Mouse (Mus musculus) thymus, adult 2 months (tissue): ENCODE measurements around the gene Ren1. TPM values are rescaled to one million over a fixed set of nuclear protein-coding genes. Genes with fewer than 3 reads are reported as not detected.

ENCODE experiments used
- DNase-seq: peaks from one replicate; pipeline ENCODE4 v3.0.0; 2021
- H3K27ac ChIP-seq: fragments of 200-500 bp; 2 replicates; pipeline ENCODE4 v1.5.1; 2012; ENCODE audit warnings: low read length, control low read depth; ENCODE audit not compliant: control insufficient read depth, insufficient read depth
- H3K27me3 ChIP-seq: fragments of 200-500 bp; 2 replicates; pipeline ENCODE4 v1.6.1; 2012; ENCODE audit warnings: mild to moderate bottlenecking, low read length, moderate library complexity, mixed read lengths; ENCODE audit not compliant: control insufficient read depth, insufficient read depth
- H3K36me3 ChIP-seq: fragments of 200-500 bp; 2 replicates; pipeline ENCODE4 v1.6.1; 2012; ENCODE audit warnings: mild to moderate bottlenecking, low read length, moderate library complexity; ENCODE audit not compliant: control insufficient read depth, insufficient read depth
- H3K4me1 ChIP-seq: fragments of 200-500 bp; replicated peaks from 2 replicates; pipeline ENCODE4 v1.6.1; 2012; ENCODE audit warnings: low read length; ENCODE audit not compliant: control insufficient read depth, insufficient read depth
- H3K4me3 ChIP-seq: fragments of 200-500 bp; 2 replicates; pipeline ENCODE4 v1.5.1; 2012; ENCODE audit warnings: mild to moderate bottlenecking, low read length, control low read depth, moderate library complexity; ENCODE audit not compliant: control insufficient read depth, insufficient read depth
- CTCF ChIP-seq: fragments of 200-500 bp; IDR thresholded peaks from 2 replicates; pipeline ENCODE4 v1.5.1; 2012; ENCODE audit warnings: mild to moderate bottlenecking, control low read depth, low read length, moderate library complexity, borderline replicate concordance; ENCODE audit not compliant: control insufficient read depth, poor library complexity, insufficient read depth; ENCODE audit errors: extremely low read depth
- POLR2A ChIP-seq: fragments of 200-500 bp; IDR thresholded peaks from 2 replicates; pipeline ENCODE4 v1.6.1; 2012; ENCODE audit warnings: mild to moderate bottlenecking, low read length, control low read depth, moderate library complexity; ENCODE audit not compliant: control insufficient read depth, poor library complexity, insufficient read depth; ENCODE audit errors: extremely low read depth
- WGBS: fragments of 180-500 bp; shearing (Covaris S2); methylation state at CpG from one replicate; pipeline ENCODE4 v1.1.7; 2018; 5-methylcytosine and 5-hydroxymethylcytosine counted together
- polyA plus RNA-seq: library from polyadenylated mRNA; depleted of rRNA; stranded (reverse); fragments of >200 nt; gene quantifications from 2 replicates; pipeline ENCODE4 v1.2.3, GENCODE M21; 2012

Gene Ren1
- polyA plus RNA-seq, 1 experiment, result 0.65 TPM

DNA sequence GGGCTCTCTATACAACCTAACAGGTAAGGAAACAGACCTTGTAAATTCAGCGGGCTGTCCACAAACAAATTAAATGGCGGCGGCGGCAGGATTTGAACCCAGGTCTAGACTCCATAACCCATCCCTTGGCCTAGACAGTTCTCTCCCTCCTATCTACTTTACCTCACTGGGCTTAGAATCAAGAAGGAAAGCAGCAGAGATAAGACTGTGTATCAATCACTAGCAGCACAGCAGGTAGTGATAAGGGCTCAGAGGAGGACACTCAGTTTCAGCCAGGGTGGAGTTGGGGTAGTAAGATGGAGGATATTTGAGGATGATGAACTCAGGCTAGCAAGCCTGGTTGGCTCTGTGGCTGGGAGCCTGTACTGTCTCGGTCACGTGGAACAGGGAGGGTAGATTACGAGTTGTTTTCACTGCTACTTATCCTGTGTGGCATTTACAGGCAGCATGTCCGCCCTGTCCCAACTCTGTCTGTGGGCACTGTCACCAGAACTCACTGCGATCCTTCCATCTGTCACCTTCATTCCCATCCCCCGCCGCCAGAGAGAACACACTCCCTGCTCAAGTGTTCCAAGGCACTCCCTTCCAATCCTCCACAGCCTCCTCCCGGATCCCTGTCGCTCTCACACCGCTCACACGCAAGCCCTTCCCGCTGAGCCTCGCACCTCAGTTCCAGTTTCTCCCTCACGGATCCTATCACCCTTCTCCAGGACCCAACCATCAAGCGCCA lies 37.4 kb downstream of the Ren1 start:
- no peak for TF ChIP-seq POLR2A
- no peak for TF ChIP-seq CTCF
- no peak overlapping the region for H3K4me3 ChIP-seq
- no peaks in the 10 kb centered on the region for H3K27me3 ChIP-seq
- 95% methylated on average over 19 of the region's 19 CpGs for WGBS
- DNase-seq, result no peak
- peaks cover 7% of the 10 kb centered on the region for H3K4me1 ChIP-seq
- H3K27ac ChIP-seq, result no peak overlapping the region
- no peaks in the 10 kb centered on the region for H3K36me3 ChIP-seq

DNA sequence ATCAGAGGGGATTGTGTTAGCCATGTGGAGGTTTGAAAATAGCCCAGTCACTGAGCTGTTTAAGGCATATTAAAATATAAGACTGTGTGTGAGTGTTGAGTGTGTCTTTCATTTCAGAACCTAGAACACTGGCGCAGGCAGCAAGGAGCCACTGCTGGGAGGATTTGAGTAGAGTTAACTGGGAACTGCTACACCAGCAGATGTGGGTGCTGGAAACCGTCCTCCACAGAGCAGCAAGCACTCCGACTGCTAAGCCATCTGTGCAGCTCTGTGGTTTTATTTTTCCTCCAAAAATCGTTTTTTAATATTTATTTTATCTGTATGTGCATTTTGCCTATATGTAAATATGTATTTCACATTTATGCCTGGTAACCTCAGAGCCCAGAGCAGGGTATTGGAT lies 44.4 kb downstream of the Ren1 start:
- Histone ChIP-seq H3K27ac (no peak overlapping the region), H3K4me3 (no peak overlapping the region), H3K36me3 (no peaks in the 10 kb centered on the region), H3K27me3 (no peaks in the 10 kb centered on the region), H3K4me1 (peaks cover 18% of the 10 kb centered on the region)
- DNase-seq, result no peak
- TF ChIP-seq CTCF (no peak), POLR2A (no peak)
- WGBS, result 55% methylated on average over 4 of the region's 4 CpGs

DNA sequence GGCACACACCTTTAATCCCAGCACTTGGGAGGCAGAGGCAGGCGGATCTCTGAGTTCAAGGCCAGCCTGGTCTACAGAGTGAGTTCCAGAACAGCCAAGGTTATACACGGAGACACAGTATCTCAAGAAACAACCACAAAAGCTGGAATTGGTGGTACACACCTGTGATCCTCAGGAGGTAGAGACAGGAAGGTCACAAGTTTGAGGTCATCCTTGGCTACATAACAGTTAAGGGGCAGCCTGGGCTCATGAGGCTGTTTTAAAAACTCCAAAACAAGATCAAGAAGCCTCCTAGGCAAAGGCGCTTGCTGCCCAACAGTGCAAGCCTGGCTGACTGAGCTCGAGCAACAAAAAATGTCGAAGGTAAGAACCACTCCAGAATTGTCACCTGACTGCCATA lies 46.4 kb downstream of the Ren1 start:
- Histone ChIP-seq H3K27ac (no peak overlapping the region), H3K36me3 (no peaks in the 10 kb centered on the region), H3K27me3 (no peaks in the 10 kb centered on the region), H3K4me3 (no peak overlapping the region), H3K4me1 (peaks cover 28% of the 10 kb centered on the region)
- no peak for DNase-seq
- WGBS, result 97% methylated on average over 5 of the region's 5 CpGs
- TF ChIP-seq CTCF (no peak), POLR2A (no peak)

DNA sequence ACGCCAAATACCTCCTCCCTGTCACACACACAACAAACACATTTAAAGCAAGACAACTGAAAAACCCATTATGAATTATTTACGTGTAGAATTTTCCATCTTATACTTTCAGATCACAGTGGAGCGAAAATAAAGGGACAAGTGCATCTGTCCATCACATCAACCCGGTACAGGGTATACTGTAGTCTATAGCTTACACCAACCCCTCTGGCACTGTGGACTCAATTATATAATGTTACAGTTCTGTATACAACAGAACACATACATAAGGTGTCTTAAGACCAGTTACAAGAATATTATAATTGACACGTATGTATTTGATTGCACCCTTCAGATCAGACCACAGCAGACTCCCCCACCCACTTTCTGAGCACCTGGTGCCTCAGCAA lies 46.8 kb downstream of the Ren1 start:
- TF ChIP-seq CTCF, result no peak
- TF ChIP-seq POLR2A, result no peak
- no peak overlapping the region for H3K4me3 ChIP-seq
- no peak for DNase-seq
- no peak overlapping the region for H3K27ac ChIP-seq
- peaks cover 28% of the 10 kb centered on the region for H3K4me1 ChIP-seq
- WGBS, result 80% methylated on average over 5 of the region's 5 CpGs
- H3K36me3 ChIP-seq, result no peaks in the 10 kb centered on the region
- no peaks in the 10 kb centered on the region for H3K27me3 ChIP-seq

DNA sequence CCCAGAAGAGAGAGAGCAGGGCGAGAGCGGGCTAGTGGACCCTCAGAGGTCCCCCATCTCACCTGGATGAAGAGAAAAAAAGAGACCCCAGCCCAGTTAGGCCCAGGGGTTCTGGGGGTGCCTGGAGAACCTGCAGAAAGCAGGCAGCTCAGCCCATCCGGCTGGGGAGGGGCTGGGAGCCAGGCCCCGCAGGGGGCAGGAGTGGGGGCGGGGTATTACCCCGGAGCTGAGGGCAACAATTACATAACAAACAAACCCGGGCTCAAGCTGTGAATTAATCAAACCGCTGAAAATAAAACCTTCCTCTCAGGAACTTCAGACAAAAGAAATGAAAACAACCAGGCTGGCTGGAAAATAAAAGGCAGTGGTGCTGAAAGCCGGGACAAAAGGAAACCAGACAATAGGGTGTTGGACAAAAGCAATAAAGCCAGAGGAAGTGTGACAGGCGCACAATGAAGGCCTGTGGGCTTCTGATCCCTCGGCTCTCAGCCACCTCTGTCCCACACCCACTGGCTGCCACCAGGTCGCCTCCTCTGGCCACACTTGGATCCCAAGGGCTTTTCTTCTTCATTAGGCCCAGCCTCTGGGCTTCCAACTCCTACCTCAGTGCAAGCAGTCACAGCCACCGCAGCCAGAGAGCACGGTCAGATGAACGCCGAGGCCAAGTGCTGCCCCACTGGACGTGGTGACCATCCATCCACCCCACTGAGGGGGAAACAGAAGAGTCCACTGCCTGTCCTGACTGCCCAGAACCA lies 47.4 kb downstream of the Ren1 start:
- no peak overlapping the region for H3K4me3 ChIP-seq
- no peaks in the 10 kb centered on the region for H3K36me3 ChIP-seq
- H3K27me3 ChIP-seq, result no peaks in the 10 kb centered on the region
- WGBS, result 51% methylated on average over 17 of the region's 17 CpGs
- TF ChIP-seq POLR2A (no peak), CTCF (no peak)
- no peak overlapping the region for H3K27ac ChIP-seq
- DNase-seq, result no peak
- H3K4me1 ChIP-seq, result peaks cover 28% of the 10 kb centered on the region

DNA sequence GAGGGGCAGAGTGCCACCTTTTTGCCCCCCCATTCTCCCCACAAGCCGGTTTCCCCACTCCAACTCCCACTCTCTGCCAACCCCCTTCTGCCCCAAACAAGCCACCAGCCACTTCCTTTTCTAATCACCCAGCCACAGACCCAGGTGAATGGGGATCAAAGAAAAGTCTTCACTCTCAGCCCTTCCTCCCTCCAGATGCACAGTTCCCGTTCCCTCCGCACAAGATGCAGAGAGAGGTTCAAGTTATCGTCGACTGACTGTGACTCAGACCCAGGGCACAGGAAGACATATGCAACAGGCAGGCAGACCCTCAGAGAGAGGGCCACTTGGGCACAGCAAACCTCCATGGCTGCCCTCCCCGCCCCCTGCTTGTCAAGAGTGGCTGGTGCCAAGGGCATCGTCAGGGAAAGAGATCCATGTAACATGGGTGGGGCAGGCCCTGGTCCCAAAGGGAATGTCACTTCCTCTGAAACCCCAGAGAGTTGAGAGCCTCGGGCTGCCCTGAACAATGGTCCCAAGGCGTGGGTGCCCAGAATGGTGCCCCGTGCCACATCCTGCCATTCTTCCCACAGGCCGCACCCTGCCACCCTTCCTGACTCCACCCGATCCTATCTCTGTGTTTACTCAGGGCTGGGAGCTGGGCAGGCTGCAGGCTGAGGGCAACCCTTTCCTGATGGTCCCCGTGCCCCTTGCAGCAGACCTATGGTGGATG lies 49.9 kb downstream of the Ren1 start:
- peak; percentile 34 for DNase-seq
- 29% methylated on average over 13 of the region's 13 CpGs for WGBS
- H3K27me3 ChIP-seq, result no peaks in the 10 kb centered on the region
- H3K4me1 ChIP-seq, result peaks cover 26% of the 10 kb centered on the region
- H3K4me3 ChIP-seq, result no peak overlapping the region
- no peaks in the 10 kb centered on the region for H3K36me3 ChIP-seq
- peak; percentile 10; the same call in 1 of the 2 replicates for TF ChIP-seq CTCF
- no peak for TF ChIP-seq POLR2A
- no peak overlapping the region for H3K27ac ChIP-seq
